Mouse (Mus musculus) frontal cortex, postnatal 36 days (tissue): Measurements from ENCODE around the gene Ehd4.

Experiments
- DNase-seq, 2 experiments: peaks; one replicate each; pipeline ENCODE4 v3.0.0; 2022; ENCODE audit warnings: low spot score in 2 of 2

Gene Ehd4

DNA sequence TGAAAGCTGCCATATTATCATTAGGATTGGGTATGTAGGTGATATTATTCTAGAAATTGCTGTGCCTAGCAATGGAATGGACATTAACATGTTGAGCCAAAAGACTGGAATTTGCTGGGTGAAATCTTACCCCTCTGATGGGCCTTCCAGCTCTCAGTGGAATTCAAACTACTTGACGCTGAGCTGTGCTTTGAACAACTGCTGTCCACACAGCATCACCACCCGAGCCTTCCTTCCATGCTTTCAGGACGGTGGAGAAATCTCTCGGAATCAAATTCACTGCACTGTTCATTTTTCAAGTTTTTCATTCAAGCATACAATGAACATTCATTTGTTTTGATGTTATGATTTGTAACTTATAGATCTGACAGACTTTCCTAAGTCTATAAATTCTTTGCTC is 10.0 kb downstream of the Ehd4 start:
- DNase-seq: no peak

DNA sequence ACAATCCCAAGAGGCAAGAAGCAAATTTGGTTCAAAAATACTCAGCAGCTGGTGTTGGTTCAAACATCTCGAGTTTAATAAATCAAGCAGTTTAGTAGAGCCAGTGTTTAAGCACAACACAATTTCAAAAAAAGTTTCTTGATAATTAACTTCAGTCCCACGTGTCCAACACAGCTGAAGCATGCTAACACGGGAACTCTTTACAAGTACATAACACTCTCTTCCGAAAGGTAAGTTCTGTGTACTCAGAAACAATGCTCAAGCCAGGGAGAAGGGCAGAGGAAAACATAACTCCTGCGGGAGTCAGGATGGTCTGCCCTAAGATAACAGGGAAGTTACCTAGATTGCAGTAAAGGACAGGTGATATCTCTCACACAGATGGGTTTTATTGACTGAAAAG is 12.1 kb downstream of the Ehd4 start:
- DNase-seq: no peak

DNA sequence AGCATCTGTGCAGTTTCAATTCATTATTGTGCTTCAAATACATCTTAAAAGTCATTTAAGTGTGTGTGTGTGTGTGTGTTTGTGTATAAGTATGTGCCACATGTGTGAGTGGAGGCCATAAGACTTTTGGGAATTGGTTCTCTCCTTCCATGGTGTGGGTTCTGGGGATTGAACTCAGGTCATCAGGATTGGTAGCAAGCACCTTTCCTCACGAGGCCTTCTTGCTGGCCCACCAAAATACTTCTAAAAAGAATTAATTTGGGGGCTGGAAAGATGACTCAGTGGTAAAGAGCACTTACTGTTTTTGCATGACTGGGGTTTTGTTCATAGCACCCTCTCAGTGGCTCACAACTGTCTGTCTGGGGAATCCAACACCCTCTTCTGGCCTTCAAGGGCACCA is 12.7 kb downstream of the Ehd4 start:
- no peak for DNase-seq

DNA sequence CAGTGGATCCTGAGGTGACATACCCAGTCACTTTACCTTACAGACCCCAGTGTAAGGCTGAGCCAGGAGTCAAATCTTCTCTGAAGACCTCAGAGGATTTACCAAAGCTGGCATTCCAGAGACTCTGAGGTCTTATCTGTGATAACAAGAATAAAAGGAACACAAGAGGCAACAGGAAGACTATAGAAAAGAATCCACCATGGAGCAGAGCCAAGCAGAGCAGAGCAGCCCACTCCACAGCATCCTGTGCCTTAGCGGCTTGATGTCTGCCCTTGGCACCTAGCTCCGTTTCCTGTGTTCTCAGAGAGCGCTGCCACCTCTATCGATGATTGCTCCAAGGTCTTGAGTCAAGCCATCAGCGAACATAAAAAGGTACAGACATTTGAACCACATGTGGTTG is 14.1 kb downstream of the Ehd4 start:
- no peak for DNase-seq

DNA sequence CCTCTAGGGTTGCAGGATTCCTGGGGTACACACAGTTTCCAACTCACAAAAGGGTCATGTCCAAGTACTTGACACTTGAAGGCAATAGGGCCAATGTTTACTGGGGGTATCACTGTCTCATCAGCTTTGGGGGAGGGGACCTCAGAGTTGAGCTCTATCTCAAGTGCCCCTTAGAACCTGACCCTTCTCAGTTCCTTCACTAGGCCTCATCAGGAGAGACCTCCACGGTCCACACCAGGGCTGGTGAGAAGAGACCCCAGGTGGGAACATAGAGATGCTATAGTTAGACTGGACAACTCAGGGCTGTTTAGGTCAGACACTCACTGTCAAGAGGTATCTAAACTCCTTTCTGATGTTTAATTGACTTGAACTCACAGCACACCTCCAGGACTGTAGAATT is 15.3 kb downstream of the Ehd4 start:
- no peak for DNase-seq

DNA sequence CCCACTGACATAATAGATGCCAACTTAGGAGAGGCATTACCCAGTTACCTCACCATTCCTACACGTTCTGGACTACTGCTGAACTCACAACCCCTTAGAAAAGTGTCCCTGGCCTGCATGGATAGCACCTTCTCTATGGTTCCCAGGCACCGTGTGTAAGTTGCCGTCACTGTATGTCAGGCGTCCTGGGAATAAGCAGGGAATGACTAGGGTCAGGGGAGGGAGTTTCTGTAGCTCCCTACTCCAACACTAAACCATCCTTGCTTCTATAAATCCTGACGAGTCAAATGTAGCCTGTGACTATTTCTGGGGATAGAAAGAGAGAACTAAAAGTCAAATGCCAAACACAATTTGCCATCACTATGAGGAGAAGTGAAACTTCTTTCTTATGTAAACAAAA is 17.1 kb downstream of the Ehd4 start:
- DNase-seq: no peak

DNA sequence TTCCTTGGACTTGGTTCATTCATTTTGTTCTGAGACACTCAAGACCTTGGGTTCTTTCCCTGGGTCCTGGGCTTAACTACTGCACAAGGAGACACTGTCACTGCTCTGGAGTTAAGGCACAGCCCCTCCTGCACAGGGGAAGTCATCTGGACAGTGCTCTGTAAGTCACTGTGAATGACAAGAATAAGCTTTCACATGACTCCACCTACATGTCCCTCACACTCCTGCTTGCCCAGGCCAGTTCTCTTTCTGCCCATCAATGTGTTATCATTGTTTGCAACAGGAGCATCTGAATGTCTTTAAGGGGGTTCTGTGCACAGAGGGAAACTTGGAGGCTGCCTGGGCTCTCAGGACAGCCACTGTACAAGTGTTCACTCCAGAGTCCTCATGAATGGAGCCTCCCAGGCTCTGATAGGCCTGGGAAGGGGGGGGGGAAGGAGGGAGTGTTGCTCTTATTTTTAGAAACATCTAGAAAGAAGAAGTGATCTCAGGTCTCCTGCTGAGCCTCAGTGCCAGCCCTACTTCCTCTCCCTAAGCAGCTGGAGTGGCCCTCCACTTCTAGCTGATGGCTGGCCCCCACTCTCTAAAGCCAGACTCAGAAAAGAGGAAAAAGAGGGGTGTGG is 19.8 kb downstream of the Ehd4 start:
- DNase-seq: no peak

DNA sequence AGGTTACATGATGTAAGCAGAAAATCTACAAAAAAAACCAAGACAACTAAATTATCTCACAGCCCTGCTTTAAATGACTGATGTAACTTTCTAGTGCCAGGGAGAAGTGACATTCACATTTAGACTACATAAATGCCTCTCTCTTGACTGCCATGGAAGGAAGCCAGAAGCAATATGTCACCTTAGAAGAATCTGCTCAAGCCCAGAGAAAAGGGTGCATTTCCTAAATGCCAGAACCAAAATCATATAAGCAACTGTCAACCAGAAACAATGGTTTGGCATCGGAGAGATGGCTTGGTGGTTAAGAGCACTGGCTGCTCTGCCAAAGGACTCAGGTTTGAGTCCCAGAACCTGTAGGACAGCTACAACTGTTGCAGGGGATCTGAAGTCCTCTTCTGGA is 22.5 kb downstream of the Ehd4 start:
- no peak for DNase-seq

DNA sequence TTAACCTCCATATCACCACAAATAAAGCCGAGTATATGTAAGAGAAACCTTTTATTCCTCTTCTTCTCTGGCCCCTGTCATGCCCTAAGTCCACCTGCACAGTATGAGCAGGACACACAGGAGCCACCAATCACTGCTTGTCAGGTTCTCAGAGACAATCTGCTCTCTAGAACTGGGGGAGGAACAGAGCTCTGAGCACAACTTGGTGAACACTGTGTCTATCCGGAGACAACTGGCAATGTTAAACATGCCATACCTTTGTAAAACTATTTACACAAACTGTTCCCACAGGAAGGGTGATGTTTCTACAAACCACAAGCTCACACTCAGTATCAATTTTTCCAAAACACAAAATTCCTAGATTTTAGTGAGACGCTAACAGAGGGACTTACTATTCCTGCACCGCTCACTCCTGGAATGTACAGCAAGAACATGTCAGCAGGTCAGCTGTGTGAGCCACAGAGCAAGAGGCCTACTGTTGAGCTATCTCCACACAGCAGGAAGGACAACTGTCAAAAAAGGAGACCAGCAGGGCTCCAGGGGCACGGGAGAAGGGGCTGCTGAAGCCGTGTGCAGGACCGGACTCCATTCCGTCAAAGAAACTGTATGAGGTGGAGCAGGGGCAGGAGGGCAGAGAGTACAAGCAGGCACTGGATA is 25.0 kb downstream of the Ehd4 start:
- no peak for DNase-seq

DNA sequence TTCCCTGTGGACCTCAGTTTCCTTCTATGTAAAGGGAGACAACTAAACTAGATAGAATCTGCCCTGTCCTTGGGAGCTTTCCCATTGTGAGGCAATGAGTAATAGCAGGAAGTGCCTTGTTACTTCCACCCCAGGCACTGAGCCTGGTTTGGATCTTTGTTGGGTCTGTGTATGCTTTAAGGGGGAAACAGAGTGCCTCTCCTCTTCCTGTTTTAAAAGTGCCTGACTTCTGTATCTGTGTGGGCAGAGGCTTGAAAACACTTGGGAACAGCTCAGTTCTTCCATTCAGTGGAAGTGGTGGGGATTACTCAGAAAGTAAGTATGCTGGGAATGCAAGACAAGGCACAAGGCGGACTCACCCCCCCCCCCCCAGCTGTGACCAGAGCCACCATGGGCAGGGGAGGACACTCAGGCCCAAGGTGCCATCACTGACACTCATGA is 25.8 kb downstream of the Ehd4 start:
- peak in 1 of 2 experiments; percentile 2 for DNase-seq

DNA sequence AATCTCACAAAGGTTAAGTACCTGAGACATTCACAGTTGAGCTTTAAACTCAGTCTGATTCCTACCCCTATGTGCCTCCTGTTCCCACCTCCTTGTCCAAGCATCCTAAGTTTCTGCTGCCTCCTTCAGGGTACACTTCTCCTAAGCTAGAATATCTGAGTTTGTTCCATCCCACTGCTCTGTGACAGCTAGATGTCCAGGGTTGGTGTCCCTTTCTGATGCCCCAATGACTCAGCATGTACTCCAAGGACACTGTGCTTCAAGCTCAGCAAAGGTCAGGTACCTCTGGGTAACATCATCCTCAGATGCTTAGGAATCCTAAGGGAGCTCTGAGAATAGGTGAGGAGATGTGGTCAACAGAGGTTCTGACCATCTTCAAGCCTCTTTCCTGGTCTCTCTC is 26.4 kb downstream of the Ehd4 start:
- DNase-seq: no peak

DNA sequence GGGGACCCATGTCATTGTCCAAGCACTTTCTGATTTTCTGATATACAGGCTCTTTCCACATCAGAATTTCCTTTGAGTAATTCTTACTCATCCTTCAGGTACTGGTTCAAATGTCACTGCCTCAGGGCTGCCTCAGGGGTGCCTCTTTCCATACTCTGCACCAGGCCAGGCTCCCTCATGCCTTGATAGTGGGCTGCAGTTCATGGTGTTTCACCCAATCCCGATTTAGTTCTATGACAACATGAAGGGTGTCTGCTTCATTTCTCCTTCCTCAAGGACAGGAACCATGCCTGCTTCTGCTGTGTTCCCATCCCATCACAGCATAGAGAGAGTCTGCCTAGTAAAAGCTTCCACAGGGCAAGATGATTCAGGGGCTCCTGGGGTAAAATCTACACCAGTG is 27.5 kb downstream of the Ehd4 start:
- no peak for DNase-seq

DNA sequence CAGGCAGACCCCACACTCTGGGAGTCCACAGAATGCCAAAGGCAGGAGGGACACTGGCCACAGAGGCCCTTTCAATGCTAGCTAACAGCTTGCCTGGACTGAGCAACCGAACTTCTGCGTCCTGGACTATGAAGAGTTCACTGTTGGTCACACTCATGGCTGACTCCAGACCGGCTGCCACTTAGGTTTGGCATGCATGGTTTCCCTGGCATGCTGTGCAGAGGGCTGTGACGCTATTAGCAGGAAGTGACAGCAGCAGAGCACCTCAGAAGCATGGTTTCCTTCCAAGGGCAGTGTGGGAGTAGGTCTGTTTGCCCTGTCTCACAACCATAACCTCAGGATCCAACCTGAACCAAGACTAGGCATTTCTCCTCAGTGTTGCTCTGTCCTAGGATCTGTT is 28.0 kb downstream of the Ehd4 start:
- DNase-seq: no peak

DNA sequence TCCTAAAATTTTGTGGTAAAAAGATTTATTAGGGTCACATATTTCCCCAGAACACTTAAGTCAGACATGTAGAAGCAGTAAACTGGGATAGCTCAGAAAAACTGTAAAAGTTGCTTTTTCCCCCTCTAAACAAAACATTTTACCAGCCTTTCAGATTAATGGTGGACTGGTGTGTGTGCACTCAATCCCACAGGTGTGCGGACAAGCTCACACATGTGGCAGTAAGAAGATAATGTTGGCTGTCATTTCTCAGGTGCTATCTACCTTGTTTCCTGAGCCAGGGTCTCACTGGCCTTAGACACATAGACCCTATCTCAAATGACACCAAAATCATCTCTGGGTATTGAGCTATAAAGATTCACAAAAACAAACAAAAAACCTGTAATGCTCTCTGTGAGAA is 28.9 kb downstream of the Ehd4 start:
- no peak for DNase-seq

DNA sequence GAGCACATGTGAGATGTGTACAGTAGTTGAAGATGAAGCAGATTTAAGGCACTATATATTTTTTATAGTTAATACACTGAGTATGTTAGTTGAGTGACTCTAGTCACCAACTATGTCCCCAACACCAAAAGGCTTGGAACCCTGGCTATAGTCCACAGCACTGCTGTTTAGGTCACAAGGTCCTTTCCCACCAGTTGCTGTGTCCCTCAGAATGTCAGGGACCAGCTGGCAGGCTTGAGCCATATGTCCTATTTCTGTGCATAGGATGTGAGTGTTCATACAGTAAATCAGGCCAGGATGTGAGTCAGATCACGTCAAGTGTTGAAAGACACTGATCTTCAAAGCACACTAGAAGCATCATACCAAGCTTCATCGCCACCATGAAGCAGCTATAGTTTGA is 29.5 kb downstream of the Ehd4 start:
- DNase-seq: no peak

DNA sequence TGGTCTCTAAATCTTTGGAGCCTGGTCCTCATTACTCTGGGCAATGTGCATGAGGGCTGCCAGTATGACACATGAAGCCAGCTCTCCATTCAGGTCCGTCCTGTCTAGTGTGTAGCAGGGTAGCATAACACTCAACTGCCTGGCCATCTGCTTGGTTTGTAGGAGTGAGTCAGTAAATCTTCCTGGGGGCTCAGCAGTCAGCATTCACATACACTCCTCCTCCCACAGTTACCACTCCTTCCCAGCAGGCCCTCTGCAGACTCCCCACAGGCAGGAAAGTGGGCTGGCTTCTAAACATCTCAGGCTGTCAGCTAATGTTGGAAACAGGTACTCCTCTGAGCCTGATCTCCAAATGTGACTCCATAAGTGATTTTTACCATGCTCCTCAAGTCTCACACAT is 30.3 kb downstream of the Ehd4 start:
- DNase-seq: peak in 1 of 2 experiments; percentile 19

DNA sequence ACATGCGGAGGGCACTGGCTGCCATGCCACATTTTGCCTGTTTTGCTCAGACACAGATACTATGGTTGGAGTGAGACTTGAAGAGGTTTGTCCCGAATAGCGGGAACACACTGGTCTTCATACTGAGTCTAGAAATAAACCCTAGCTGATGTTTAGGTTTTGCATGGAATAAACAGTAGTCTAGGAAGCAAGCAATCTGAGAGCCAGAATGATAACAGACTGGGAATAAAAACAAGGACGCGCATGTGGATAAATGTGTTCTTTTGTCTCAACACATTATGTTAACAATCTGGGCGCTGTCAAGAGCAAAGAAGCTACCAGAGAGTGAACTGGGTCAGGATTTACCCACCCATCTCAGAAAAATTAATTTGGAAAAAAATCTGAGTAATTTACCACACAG is 31.4 kb downstream of the Ehd4 start:
- DNase-seq: no peak

DNA sequence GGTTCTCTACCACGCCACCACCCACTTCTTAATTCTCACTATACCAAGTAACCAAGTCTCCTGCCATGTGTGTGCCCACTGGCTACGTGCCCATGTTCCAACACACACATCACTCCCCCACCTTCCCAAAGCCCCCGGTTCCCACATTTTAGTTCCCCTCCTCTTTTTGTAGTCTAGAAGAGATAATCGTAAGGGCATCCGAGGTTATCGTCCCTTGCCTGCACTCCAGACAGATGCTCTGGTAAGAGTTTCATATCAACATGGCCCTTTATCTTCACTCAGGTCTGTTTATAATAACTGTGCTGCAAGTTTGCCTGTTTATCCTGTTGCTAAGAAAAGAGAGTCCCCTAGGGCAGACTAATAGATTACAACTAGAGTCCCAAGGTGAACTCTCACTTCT is 37.1 kb downstream of the Ehd4 start:
- DNase-seq: no peak

DNA sequence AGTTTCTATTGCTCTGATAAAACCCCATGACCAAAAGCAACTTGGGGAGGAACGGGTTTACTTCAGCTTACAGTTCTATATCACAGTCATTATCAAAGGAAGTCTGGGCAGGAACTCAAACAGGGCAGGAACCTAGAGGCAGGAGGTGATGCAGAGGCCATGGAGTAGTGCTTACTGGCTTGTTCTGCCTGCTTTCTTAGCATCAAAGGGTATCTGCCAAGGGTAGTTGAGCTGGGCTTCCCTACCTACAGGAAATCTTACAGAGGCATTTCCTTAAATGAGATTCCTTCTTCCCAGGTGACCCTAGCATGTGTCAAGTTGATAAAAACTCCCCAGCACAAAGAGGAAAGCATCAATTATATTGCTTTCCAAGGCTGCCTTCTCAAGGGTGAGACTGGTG is 38.0 kb downstream of the Ehd4 start:
- no peak for DNase-seq

DNA sequence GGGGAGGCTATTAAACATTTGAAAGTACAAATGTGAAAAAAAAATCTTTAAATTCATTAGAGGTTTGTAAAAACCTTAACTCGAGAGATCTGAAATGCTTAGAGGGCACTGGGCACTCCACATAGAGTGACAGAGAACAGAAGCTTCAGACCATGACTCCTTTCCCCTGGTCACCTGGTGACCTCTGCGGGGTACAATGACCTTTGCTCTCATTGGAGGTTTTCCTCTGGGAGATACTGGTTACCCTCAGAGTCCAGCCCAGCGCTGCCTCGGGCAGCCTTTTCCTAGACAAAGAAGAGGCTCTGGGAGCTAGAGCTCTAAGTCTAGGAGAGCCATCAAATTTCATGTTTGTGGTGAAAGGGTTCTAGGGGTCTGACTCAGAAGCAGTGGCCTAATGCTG is 39.4 kb downstream of the Ehd4 start:
- DNase-seq: no peak

DNA sequence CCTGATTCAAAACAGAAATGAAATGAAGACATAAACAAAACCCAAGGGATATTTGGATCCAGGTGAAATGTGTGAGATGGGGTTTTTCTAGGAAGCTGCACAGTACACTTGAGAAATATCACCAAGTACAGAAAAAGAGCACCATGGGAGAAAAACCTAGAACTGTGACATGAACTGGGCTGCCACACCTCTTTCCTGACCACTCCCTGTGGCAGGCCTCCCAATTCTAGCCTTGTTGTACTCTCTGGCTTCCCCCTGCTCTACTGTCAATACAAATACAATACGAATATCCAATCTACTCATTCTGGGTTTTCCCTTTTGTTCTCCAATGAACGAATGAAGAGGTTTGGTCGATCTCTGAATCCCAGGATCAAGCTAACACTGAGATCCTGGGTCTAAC is 40.4 kb downstream of the Ehd4 start:
- no peak for DNase-seq

DNA sequence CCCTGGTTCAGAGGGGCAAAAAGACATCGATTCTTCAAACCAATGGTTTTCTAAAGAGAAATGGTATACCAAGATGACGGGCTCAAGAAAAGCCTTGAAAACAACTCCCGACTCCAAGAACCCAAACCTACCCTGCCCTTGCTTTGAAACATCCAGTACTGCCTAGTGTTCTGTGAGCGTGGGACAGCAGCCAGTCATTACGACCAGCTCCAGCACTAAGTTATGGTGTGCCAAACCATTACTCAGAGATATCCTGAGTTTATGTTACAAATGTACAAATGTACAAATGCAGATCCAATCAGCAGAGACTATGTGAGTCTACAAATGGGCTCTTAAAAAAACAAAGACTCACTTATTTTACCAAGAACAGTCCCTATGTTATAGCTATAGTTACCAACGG is 40.9 kb downstream of the Ehd4 start:
- no peak for DNase-seq

DNA sequence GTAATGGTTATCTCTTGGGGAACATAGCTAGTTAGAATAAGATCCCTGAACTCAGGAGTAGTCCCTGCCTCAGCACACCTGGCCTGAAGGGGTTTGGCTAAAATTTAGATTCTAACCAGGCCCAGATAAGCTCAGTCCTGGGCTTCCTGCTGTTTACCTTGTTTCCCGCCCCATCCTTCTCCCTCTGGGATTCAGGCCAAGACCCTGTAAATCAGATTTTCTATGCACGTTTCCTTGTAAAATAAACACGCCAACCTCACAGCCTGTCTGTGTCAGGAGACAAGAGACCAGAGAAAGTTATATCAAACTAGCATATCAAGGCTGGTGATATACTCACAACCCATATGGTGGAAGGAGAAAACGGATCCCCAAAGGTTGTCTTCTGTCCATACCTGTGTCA is 42.8 kb downstream of the Ehd4 start:
- DNase-seq: no peak

DNA sequence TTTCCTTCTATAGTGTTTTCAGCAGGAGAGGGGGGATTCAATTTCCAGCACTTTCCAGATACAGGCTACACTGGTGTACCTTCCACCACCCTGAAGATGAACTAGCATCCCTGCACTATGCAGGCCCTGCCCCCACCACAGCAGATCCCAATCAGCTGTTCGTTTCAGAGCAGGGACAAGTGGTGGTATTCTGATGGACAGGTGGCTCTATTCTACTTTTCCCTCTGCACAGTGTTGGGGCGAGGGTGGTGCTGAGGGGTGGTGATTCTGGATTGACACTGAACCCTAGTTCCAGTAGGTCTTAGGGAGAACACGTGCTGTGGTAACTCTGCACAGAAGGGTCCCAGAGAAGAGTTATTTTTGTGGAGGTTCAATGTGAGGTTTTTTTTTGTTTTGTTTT is 43.2 kb downstream of the Ehd4 start:
- DNase-seq: no peak
